8 mouse cellular contexts compared by ENCODE assay signal in the genomic region with DNA sequence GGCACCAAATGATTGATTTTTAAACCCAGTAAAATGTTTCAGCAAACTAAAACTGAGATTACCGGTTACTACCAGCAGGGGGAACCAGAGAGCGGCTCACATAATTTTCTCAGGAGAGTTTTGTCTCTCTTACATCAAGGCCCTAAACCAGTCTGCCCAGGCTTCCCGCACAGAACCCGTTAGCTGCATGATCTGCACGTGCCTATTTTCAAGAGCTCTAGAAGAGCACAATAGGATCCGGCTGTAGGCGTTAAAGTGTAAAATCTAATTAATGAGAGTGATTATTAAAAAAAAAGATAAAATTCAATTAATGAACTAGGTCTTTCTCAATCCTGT. TPM values are rescaled to one million over a fixed set of nuclear protein-coding genes. Genes with fewer than 3 reads are reported as not detected.
DNase-seq lines count a peak whose midpoint lies in the region; ATAC-seq lines count a peak whose summit lies in the region.

No protein-coding gene starts in this region.

- ATAC-seq in midbrain, embryonic 16.5 days = peak; percentile 81

- H3K4me1 ChIP-seq in limb, embryonic 10.5 days = no peaks in the 10 kb centered on the region
- no peaks in the 10 kb centered on the region for H3K4me1 ChIP-seq in midbrain, embryonic 16.5 days (ENCODE audit: control insufficient read depth, insufficient read depth, low read length)

- no peak overlapping the region for H3K9ac ChIP-seq in midbrain, embryonic 16.5 days (ENCODE audit: low read depth, low read length)

- 10% methylated on average over 7 of the region's 7 CpGs for WGBS in limb, embryonic 10.5 days
- 6% methylated on average over 7 of the region's 7 CpGs for WGBS in midbrain, embryonic 16.5 days

- H3K4me2 ChIP-seq in midbrain, embryonic 16.5 days (ENCODE audit: low read length) = no peak overlapping the region

- H3K36me3 ChIP-seq in limb, embryonic 10.5 days = peaks cover 32% of the 10 kb centered on the region
- no peaks in the 10 kb centered on the region; the same call in 1 of the 2 replicates for H3K36me3 ChIP-seq in midbrain, embryonic 16.5 days (ENCODE audit: control insufficient read depth, insufficient read depth, low read length)

- no peak overlapping the region for H3K4me3 ChIP-seq in limb, embryonic 10.5 days
- no peak overlapping the region for H3K4me3 ChIP-seq in midbrain, embryonic 16.5 days (ENCODE audit: low read depth, low read length)

- no peak overlapping the region for H3K27ac ChIP-seq in limb, embryonic 10.5 days
- no peak overlapping the region for H3K27ac ChIP-seq in midbrain, embryonic 16.5 days (ENCODE audit: low read length)

- DNase-seq in ovary, postnatal 10 days (ENCODE audit: low spot score) = peak; percentile 18
- DNase-seq in ovary, adult 18-20 months (ENCODE audit: low spot score) = no peak
- DNase-seq in cerebellum, adult 8-10 months = peak; percentile 63
- peak; percentile 46 to 54 for DNase-seq in frontal cortex, postnatal 25 days (ENCODE audit: low spot score in 2 of 2)
- DNase-seq in kidney, adult 11 months = peak; percentile 47
- DNase-seq in limb, embryonic 10.5 days (ENCODE audit: low spot score) = peak; percentile 77
- DNase-seq in testis, postnatal 14 days (ENCODE audit: low spot score) = peak; percentile 15

- no peaks in the 10 kb centered on the region for H3K27me3 ChIP-seq in limb, embryonic 10.5 days (ENCODE audit: low read depth, poor library complexity, severe bottlenecking)
- H3K27me3 ChIP-seq in midbrain, embryonic 16.5 days (ENCODE audit: control insufficient read depth, insufficient read depth, low read depth, low read length) = no peaks in the 10 kb centered on the region

- H3K9me3 ChIP-seq in limb, embryonic 10.5 days (replicated peaks) = no peaks in the 10 kb centered on the region
- H3K9me3 ChIP-seq in midbrain, embryonic 16.5 days (replicated peaks; ENCODE audit: control insufficient read depth, low read length, poor library complexity, severe bottlenecking) = no peaks in the 10 kb centered on the region

RNA-seq across cellular contexts. Expression of a gene that starts 57.3 kb away (rescaled TPM):
- 35.1 and 41.4 TPM in 2 replicates for polyA plus RNA-seq in limb, embryonic 10.5 days (2016; fragmentation: Nextera tagmentation; extraction: Ambion mirVana)
- polyA plus RNA-seq in midbrain, embryonic 16.5 days (2015; fragmentation: Nextera tagmentation; extraction: Ambion mirVana) = 59.2 and 63.2 TPM in 2 replicates
